8 mouse cellular contexts compared by ENCODE assay signal in genomic region chr17:79355271-79355991, GRCm38 (mm10). TPM values are rescaled to one million over a fixed set of nuclear protein-coding genes. Genes with fewer than 3 reads are reported as not detected.
DNase-seq lines count a peak whose midpoint lies in the region; ATAC-seq and TF ChIP-seq lines count a peak whose summit lies in the region.

No protein-coding gene starts in this region.

- in situ Hi-C loops in Patski (cut with MboI; ENCODE audit: low pct_unique_long_range_greater_than_20kb) = loop anchor here (10.0 to 25.0 kb wide), 2 partner anchors 189 to 482 kb away; no protein-coding TSS in a partner anchor

- H3K4me3 ChIP-seq in hindbrain, embryonic 13.5 days = peak overlapping the region; percentile 75

- H3K4me1 ChIP-seq in hindbrain, embryonic 13.5 days (replicated peaks) = peaks cover 22% of the 10 kb centered on the region

- POLR2A ChIA-PET in Patski (lab: Charles Lee) = interaction anchor here (0.5 to 0.9 kb wide), 2 partner anchors 31 to 96 kb away, joined by 3 to 7 read pairs; no protein-coding TSS in a partner anchor

- under 1% methylated on average over 47 of the region's 59 CpGs for WGBS in hindbrain, embryonic 13.5 days

- CTCF ChIA-PET in Patski (lab: Charles Lee) = no interaction called here

- TF ChIP-seq CTCF in Patski (IDR thresholded peaks at IDR 0.05) = no peak

- ATAC-seq in Patski = peak; percentile 36
- ATAC-seq in hindbrain, embryonic 13.5 days (ENCODE audit: low FRiP score) = peak; percentile 89

- no peaks in the 10 kb centered on the region for H3K9me3 ChIP-seq in hindbrain, embryonic 13.5 days

- H3K27me3 ChIP-seq in Patski = no peaks in the 10 kb centered on the region
- peaks cover 10% of the 10 kb centered on the region for H3K27me3 ChIP-seq in hindbrain, embryonic 13.5 days

- peak overlapping the region; percentile 81 for H3K4me2 ChIP-seq in hindbrain, embryonic 13.5 days

- DNase-seq in Patski (ENCODE audit: low read depth, low spot score) = no peak
- DNase-seq in cerebellum, postnatal 10 days = peak; percentile 83 to 84
- DNase-seq in frontal cortex, postnatal 10 days (ENCODE audit: low spot score in 2 of 2) = peak; percentile 73 to 81
- DNase-seq in left cerebral cortex, adult 18-20 months (ENCODE audit: low spot score in 2 of 2) = peak; percentile 69 to 71
- peak; percentile 83 for DNase-seq in lung, postnatal 36 days
- peak; percentile 76 for DNase-seq in retina, embryonic 14.5 days (ENCODE audit: low spot score)
- peak; percentile 73 for DNase-seq in thymus, postnatal 25 days

- no peaks in the 10 kb centered on the region for H3K36me3 ChIP-seq in hindbrain, embryonic 13.5 days

- peak overlapping the region; percentile 97 for H3K27ac ChIP-seq in hindbrain, embryonic 13.5 days

- peak overlapping the region; percentile 93 for H3K9ac ChIP-seq in hindbrain, embryonic 13.5 days

RNA-seq across cellular contexts. Expression of gene Cdc42ep3, which starts 0.5 kb away (rescaled TPM):
- 36.7 TPM for polyA plus RNA-seq in Patski (2021)
- 42.7 and 44.3 TPM in 2 replicates for polyA plus RNA-seq in hindbrain, embryonic 13.5 days (2015; fragmentation: Nextera tagmentation; extraction: Ambion mirVana)
- total RNA-seq in left cerebral cortex, adult 18-20 months (2021) = 10 to 100 TPM; 16.4 to 17.8 TPM
